Mouse (Mus musculus) c-Kit-positive CD71-positive TER-119-positive erythroid progenitor cells, embryonic 14.5 days (primary cell): ENCODE data around the gene Hnrnpab.

Experiments
- DNase-seq: peaks from one replicate; pipeline ENCODE4 v3.0.0-alpha.2; 2013; ENCODE audit warnings: low spot score

Hnrnpab gene

DNA sequence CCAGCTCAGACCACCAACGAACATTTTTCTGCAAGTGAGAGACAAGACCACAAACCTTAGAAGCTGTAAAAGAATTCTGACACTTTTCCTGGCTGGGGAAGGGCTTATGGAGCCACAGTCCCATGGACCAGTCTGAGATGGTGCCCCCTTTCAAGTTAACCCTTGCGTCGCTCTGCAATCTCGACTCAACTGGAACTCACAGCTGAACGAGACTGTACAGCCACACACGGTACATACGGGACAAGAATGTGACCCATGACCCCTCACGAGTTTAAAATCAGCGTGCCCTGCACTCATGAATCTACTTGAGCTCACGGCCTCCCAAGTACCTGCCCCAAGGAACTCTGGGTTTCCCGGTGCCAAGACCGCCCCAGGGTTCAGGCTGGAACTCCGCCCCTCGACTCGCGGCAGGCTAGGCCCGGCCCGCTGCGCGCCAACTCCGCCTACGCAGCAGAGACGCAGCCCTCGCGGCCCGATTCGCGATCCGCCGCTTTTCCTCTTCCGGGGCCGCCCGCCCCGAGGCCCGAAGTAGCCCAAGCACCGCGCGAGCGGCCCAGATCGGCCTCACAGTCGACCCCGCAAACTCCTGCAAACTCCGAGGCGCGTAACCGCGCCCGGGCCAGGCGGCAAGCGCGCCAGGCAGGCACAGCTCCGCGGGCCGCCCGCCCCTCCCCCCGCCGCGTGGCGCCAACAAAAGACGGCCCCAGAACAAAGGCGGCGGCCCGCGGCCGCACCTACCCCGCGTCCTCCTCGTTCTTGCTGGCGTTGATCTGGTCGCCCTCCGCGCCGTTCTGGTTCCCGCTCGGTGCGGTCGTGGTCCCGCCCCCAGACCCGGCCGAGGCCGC is 823 bp downstream of the Hnrnpab start:
- peak; percentile 82 for DNase-seq

DNA sequence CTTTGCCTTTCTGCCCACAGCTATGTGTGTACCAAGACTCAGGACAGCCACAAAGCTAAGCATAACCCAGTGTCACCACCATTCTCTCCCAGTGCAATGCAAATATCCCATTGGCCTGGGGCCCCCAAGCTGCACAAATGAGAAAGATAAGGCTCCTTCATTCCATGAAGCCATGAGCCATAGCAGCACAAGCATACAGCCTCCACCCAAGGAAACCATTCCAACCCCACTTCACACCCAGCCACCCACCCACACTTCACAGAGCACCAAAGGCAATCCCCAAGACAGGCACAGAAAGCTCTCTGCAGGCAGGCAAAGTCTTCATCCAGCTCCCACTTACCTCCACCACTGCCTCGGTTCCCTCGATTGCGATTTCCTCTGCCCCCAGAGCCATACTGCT is 4.4 kb downstream of the Hnrnpab start:
- DNase-seq = no peak

DNA sequence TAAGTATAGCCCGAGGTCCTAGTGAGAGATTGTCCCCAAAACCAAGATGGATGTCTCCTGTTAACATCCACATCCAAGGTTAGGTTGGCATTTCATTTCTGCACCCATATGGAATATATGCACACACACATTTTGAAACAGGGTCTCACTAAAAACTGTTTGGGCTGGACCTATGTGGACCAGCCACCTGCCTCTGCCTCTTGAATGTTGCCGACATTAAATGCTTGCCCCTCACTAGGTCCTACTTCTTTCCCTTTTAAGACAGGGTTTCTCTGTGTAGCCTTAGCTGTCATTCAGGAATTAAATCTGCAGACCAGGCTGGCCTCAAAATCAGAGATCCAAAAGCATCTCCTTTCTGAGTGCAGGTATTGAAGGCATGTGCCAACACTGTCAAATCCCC is 9.1 kb downstream of the Hnrnpab start:
- DNase-seq = no peak

DNA sequence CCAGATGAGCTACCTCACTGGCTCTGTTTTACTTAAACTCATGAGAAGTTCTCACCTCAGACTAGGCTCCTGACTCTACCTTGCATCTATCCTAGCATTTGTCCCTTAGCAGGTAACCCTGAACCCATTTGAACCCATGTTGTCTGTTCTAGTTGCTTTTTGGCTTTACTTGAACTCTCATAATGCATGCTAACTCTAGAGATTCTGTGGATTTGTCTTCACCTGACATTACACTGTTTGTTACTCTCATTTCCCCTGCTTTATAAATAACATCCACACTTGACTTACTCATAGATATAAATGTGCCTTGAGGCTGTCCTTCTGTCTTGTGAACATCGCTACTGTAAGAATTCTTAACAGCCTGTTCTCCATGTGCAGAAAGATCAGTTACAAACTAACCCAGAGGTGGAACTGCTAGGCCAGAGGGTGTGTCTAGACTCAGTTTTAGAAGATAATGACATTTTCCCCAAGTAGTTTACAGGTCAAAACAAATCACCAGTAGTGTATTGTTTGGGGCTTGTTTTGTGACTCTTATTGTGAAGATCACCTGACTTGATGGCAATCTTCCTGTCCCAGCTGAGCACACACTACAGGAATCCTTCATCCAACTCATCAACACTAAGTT is 11.1 kb downstream of the Hnrnpab start:
- DNase-seq = no peak

DNA sequence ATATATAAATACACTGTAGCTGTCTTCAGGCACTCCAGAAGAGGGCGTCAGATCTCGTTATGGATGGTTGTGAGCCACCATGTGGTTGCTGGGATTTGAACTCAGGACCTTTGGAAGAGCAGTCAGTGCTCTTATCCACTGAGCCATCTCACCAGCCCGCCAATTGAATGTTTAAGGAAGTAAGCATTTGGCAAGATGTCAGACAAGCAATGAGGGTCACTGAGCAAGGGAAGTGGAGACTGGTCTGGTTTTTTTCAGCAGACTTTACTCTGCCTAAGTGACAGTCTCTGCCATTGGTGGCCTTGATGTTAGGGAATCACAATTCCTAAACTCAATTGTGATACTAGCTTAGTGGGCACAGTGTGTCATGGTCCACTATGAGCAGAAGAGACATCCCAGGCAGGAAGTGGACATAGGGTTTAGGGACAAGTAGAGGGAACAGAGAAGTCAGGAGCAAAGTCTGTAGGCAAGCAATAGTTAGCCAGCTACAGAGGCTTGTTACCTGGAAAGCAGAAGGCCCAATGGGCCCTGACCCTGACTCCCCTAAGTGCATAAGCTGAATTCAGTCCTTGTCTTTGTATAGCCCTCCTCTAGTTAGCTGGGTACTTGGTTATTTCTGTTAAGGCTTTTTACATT is 11.8 kb downstream of the Hnrnpab start:
- no peak for DNase-seq

DNA sequence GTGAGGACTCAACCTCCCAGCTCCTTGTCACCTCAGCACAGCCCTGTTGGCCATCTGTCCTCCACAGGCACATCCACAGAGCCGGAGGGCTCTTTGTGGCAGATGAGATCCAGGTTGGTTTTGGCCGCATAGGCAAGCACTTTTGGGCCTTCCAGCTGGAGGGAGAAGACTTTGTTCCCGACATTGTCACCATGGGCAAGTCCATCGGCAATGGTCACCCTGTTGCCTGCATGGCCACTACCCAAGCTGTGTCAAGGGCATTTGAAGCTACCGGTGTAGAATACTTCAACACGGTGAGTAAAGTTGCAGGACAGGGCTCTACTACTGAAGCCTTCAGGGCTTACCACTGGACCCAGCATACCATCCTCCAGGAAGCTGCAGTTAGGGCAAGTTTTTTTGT is 12.8 kb downstream of the Hnrnpab start:
- no peak for DNase-seq

DNA sequence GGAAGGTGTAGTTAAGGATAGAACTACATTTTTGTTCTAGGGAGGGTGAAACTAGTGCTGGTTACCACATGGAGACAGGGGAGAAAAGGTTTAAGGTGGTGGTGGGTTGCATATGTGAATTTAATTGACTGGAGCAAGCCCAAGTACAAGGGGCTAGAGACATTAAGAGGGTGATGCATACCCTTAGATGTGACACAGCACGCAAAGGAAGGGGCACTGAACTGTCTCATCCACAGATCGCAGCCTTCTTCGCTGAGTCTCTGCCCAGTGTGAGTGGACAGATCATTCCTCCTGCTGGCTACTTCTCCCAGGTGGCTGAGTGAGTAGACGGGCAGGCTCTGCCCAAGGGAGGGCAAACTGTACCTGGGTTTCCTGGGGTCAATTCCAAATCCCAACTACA is 13.3 kb downstream of the Hnrnpab start:
- DNase-seq = no peak

DNA sequence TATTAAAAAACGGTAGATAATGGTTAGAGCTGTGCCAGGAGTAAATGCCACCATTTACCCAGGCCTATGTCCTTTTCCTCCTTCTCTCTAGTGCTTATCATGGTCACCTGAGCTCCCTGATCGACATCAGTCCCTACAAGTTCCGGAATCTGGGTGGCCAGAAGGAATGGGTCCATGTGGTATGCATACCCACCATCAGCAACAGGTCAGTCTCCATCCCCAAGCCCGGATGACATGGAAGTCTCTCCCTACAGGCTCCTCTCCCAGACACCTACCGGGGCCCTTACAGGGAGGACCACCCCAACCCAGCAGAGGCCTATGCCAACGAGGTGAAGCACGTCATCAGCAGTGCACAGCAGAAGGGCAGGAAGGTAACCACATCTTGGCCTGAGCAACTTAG is 14.7 kb downstream of the Hnrnpab start:
- no peak for DNase-seq

DNA sequence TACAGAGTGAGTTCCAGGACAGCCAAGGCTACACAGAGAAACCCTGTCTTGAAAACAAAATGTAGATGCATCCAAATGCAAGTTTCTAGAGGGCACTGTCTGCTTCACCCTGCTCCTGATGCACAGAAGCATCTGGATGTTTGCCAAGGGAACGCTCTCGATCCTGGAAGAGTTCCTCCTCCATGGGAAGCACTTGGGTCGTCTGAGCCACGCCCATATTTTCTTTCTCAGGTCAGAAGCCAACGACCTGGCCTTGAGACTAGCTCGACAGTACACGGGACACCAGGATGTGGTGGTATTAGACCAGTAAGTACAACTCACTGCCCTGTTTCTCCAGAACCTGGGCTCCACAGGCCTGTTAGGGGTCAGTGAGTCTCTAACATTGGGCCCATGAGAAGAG is 15.5 kb downstream of the Hnrnpab start:
- DNase-seq = no peak

DNA sequence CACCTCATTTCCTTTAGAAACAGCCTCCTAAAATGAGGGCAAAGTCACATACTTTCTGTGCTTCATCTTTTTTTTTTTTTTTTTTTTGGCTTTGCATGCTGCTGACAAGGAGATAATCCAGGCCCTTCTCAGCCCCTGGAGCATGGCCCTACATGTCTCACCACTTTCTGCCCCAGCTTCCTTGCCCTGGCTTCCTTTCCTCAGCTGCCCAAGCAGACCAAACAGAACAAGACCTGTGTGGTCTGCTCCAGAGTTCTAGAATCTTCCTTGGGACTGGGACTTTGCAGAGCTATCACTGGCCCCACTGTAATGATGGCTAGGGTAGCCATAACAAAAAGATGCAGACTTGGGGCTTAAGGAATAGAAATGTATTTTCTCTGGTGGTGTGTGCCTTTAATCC is 16.6 kb downstream of the Hnrnpab start:
- DNase-seq = no peak

DNA sequence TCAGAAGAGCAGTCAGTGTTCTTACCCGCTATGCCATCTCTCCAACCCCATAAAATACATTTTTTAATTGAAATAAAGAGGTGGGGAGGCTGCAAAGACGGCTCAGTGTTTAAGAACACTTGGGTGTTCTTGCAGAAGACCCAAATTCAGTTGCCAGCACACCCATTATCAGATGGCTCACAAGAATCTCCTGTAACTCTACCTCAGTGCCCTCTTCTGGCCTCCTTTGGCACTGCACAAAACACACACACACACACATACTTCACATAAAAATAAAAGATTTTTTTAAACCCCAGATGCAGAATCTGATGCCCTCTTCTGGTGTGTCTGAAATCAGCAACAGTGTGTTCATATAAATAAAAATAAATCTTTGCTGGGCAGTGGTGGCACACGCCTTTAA is 17.8 kb downstream of the Hnrnpab start:
- no peak for DNase-seq

DNA sequence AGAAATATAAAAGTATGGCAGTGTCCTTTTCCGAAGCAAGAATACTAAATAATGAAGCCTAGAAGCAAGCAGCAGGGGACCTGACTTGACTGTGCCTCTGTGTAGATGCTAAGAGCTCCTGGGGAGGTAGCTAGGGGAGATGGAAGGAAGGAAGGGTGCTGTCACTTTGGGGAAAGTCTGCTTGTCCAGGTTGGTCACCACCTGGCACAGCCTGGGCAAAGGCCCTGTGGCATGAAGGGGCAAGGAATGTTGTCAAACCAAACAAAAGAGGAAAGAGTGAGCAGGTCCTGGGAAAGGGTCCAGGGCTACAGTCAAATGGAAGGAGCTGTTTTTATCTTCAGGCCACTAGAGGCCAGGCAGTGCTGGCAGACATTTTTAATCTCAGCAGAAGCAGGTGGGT is 19.6 kb downstream of the Hnrnpab start:
- no peak for DNase-seq

DNA sequence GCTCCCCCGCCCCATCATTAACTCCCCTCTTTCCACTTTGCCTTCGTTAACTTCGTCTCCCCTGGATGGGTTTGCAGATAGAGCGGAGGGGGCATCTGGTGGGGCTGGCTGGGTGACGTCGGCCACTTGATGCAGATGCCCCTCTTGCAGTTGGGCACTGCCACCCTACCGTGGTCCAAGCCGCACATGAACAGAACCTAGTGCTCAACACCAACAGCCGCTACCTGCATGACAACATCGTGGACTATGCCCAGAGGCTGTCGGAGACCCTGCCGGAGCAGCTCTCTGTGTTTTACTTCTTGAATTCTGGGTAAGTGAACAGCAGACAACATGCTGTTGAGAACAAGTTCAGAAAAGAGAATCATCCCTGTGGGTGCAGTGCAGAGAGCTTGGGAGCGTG is 20.2 kb downstream of the Hnrnpab start:
- DNase-seq = no peak

DNA sequence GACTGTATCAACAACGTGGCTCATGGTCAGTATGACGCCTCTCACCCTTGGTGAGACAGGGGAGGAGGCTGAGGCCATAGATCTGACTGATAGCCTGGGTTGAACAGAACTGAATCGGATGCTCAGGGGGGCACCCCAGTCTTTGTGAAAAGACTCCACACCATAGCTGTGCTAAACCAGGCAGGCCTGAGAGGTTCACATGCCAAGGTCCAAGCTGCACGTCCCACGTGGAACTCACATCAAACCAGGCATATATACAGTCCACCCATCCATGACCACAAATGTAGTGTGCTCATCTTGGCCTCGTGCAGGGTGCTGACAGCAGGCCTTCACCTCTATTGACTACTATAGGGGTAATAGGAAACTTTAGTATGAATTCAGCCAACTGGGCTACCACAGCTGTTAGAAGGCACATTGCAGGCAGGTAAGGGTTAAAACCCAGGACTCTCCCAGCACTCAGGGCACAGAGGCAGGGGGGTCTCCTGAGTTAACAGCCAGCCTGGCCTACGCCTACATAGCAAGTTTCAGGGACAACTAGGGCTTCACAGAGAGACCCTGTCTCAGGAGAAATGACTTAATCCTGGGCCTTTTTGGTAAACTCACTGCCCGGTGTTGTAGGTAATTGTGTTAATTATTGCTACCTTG is 20.9 kb downstream of the Hnrnpab start:
- no peak for DNase-seq

DNA sequence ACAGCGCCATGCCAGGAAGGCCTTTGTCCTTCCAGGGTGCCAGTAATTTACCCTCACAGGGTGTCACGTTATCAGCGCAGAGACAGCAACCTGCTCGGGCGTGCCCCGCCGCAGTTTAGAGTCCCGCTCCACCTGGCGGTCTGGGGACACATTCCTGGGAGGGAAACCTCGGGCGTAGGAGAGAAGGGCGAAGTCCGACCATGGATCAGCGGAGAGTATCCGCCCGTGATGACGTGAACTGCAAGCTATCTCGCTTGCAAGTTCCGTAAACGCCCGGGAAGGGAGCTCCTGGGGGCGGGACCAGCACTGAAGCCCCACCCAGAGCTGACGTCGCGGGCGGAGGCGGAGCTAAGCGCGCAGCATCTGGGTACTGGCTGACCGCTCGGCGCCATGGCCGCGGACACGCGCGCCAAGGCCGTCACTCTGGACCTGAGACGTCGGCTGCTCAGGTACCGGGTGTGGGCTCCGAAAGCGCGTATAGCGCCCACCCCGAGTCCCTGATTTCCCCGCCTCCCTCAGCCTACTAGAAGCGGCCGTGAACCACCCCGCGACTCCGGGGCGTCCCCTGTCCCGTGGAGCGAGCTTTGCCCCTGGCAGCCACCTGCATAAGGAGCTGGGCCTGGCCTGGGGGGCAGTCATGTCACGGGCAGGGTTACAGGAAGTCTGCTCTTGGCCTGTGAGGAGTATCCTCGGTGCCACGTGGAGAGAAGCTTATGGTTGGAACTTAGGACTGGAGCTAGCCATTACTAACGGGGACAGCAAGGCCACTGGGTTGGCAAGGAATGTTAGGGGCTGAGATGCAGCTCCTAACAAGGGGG is 22.0 kb downstream of the Hnrnpab start, which contains the start of gene Phykpl:
TSS of gene Phykpl (plus strand) at position 327 of the 818 bp plus-strand sequence.
- DNase-seq = peak; percentile 93

DNA sequence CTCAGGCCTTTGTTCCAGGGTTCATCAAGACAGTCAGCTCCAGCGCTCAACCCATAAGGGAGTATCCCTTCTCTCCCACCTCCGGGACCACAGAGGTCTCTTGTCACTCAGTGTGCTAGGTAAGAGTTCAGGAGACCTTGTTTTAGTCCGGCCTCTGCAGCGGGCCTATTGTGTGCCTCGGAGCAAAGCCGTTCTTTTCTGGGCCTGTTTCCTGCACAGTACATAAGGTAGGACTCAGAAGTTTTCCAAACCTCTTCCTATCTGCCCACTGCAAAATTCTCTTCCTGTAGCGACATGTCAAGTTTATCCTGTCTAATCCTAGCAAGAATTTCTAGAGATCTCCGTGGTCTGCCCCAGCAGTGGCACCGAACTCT is 22.6 kb downstream of the Hnrnpab start:
- DNase-seq = no peak

DNA sequence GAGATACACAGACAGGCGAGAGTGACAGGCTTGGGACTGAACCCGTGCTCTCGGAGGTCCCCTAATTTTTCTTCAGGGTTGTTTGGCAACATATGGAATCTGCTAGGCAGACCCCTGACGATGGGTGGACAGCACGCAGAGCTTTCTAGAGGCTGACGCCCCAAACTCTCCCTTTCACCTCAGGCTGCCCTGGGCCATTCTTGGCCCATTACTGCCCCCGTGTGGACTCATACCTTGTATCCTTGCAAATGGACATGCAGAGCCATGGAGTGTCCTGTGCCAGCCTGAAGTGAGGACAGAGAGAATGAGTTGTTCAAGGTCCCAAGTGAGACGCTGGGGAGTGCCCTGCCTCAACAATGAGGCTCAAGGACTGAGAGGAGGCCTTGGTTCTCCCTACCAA is 23.9 kb downstream of the Hnrnpab start:
- peak; percentile 66 for DNase-seq

DNA sequence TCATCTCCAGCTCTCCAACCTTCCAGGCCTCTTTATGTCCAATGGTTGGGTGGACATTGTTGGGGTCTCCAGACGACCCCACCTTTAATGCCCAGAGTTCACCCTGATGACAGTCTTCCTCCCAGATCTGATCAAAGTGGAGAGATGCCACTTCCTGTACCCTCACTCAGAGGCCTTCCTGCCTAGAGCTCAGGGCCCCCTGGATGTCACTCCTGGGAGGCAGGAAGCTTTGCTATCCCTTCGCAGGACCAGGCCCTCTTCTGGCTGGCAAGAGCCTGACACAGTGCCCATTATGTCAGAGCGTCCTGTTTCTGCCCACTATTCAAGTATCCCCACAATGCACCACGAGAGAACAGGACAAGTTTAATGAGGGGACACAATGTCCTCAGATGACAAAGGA is 27.6 kb downstream of the Hnrnpab start:
- no peak for DNase-seq

DNA sequence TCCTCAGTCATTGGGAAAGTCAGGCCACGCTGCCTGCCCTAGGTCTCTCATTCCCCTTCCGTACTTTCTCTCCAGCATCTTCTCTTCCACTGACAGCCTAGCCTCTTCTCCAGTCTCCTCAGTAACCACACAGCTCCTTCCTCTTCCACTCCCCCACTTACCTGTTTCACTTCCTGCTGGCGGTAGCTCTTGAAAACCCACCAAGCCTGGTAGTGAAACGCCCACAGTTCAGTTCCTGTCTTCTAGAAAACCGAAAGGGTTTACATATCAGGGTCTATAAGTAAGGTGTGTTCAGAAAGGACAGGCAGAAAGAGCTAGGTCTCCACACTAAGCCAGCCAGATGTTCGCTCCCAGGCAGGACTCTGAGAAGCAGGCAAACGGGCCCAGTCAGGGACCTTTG is 29.1 kb downstream of the Hnrnpab start:
- no peak for DNase-seq

DNA sequence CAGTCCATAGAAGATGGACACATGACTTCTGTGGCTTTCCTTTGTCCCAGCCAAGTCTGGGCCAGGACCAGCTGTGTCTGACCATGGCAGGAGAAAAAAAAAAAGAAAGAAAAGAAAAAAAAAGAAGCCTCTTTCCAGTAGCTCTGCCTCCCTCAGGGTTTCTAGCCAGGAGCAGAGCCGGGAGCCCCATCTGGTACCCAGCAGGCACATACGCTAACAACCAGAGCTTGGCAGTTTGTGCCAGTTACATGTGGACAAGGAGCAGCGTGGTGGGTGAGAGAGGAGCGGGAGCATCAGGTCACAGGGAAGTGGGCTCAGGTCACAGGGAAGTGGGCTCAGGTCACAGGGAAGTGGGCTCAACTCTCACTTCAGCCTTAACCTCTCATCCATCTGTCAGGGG is 30.2 kb downstream of the Hnrnpab start:
- no peak for DNase-seq

DNA sequence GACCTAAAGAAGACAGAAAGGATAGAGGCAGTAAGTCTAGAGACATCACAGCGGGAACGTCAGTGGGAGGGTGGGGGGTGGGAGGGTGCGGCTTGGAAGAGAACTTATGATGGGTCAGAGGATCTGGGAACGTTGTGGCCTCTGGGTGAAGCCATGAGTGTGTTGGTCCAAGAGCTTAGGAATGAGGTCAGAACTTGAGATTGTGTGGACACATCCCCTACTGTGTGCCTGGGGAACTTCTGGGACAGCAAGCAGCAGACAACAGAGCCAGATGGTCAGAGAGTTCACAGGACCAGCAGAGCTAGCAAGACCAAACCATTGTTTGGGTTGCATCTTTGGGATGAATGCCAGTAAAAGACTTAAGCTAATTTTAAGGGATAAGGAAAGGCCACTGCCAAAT is 37.8 kb downstream of the Hnrnpab start:
- no peak for DNase-seq

DNA sequence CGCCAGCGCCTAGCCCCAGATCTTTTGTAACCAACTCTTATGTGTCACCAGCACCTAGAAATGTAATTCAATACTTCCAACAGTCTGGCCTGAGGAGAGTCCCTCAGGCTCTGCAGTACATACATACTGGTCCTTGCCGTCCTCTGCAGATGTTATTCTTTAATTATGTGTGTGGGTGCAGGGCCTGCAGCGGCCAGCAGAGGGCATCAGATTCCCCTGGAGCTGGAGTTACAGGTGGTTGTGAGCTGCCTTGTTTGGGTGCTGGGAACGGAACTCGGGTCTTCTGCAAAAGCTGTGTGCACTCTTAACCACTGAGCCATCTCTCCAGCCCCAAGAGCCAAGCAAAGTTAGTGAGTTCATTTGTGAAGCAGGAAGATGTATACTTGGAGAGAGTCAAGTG is 40.7 kb downstream of the Hnrnpab start:
- DNase-seq = no peak
